Mouse (Mus musculus) erythroblast, embryonic 14.5 days (primary cell): ENCODE data around the gene Tspear.

Experiments
- GATA1 ChIP-seq: IDR thresholded peaks from 2 replicates; pipeline ENCODE4 v1.6.1; 2012; ENCODE audit warnings: low read length, inconsistent platforms, mixed read lengths
- TAL1 ChIP-seq: IDR thresholded peaks from 3 replicates; pipeline ENCODE4 v1.6.1; 2012; ENCODE audit warnings: low read length, inconsistent platforms, mixed read lengths

DNA sequence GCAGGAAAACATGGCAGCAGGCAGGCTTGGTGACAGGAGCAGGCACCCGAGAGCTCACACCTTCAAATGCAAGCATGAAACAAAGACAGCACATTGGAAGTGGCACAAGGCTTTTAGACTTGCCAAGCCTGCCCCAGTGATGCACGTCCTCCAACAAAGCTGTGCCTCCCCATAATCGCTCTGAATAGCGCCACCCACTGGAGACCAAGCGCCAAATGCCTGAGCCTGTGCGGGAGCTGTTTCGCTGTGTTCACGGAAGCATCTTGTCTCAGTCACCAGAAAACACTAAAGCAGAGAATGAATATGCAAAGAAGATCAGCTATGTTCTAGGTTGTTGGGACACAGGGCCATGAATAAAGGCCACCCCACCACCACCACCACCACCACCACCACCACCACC lies 38.5 kb downstream of the Tspear start:
- no peak for TF ChIP-seq TAL1
- TF ChIP-seq GATA1 = no peak
